Mouse (Mus musculus) limb, embryonic 13.5 days (tissue): ENCODE data around the gene Lbhd1. TPM values are rescaled to one million over a fixed set of nuclear protein-coding genes. Genes with fewer than 3 reads are reported as not detected.
"Not testable (repeated sequence)": the region's sequence is repeated elsewhere in the genome, so short reads cannot be mapped to it uniquely, and the experiment has no call there.

ENCODE experiments used
- ATAC-seq: fragments of 200-750 bp; cut with Nextera tagmentation; 2 replicates; pipeline ENCODE4 v1.8.0; 2017; ENCODE audit warnings: low read depth, moderate number of reproducible peaks, moderate TSS enrichment; ENCODE audit not compliant: low FRiP score
- H3K27ac ChIP-seq: fragments of 300-500 bp; sonication (generic); 2 replicates; pipeline ENCODE4 v1.5.1; 2015; ENCODE audit warnings: inconsistent platforms, mild to moderate bottlenecking, moderate library complexity
- H3K27me3 ChIP-seq: fragments of 300-500 bp; sonication (generic); 2 replicates; pipeline ENCODE4 v1.6.1; 2015; ENCODE audit warnings: mild to moderate bottlenecking, inconsistent platforms
- H3K36me3 ChIP-seq: fragments of 300-500 bp; sonication (generic); 2 replicates; pipeline ENCODE4 v1.6.1; 2015; ENCODE audit warnings: inconsistent platforms, mild to moderate bottlenecking, moderate library complexity
- H3K4me1 ChIP-seq: fragments of 300-500 bp; sonication (generic); 2 replicates; pipeline ENCODE4 v1.6.1; 2015; ENCODE audit warnings: inconsistent platforms
- H3K4me2 ChIP-seq: fragments of 300-500 bp; sonication (generic); replicated peaks from 2 replicates; pipeline ENCODE4 v1.6.1; 2015; ENCODE audit warnings: inconsistent platforms, mild to moderate bottlenecking, moderate library complexity
- H3K4me3 ChIP-seq: fragments of 300-500 bp; sonication (generic); 2 replicates; pipeline ENCODE4 v1.5.1; 2015; ENCODE audit warnings: moderate library complexity, mild to moderate bottlenecking, inconsistent platforms
- H3K9ac ChIP-seq: fragments of 300-500 bp; sonication (generic); 2 replicates; pipeline ENCODE4 v1.6.1; 2015; ENCODE audit warnings: mild to moderate bottlenecking, inconsistent platforms
- H3K9me3 ChIP-seq: fragments of 300-500 bp; sonication (generic); 2 replicates; pipeline ENCODE4 v1.6.1; 2016; ENCODE audit warnings: inconsistent platforms
- WGBS: fragments of 180-500 bp; shearing (Covaris S2); methylation state at CpG from one replicate; pipeline ENCODE4 v1.1.7; 2015; 5-methylcytosine and 5-hydroxymethylcytosine counted together
- polyA plus RNA-seq: library from polyadenylated mRNA; unstranded; fragments of >200 nt; fragmentation: Nextera tagmentation; extraction: Ambion mirVana; gene quantifications from 2 replicates; pipeline ENCODE4 v1.2.1, GENCODE M21; 2015

Lbhd1 gene
- polyA plus RNA-seq, 1 experiment from 2014 or later, result 93.0 TPM

DNA sequence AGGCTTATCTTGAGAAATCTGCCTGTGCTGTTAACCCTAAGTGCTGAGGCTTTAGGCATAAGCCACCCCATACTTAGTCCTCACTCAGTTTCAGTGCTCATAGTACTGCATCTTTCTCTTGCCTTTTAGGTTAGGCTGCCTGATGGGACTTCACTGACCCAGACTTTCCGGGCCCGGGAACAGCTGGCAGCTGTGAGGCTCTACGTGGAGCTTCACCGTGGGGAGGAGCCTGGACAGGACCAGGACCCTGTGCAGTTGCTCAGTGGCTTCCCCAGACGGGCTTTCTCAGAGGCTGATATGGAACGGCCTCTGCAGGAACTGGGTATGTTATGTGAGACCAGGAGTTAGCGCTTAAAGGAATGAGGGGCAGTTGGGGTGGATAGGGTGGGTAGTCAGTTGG lies 8.5 kb upstream of the Lbhd1 start:
- 91% methylated on average over 7 of the region's 7 CpGs for WGBS
- H3K9me3 ChIP-seq, result no peaks in the 10 kb centered on the region
- H3K9ac ChIP-seq, result no peak overlapping the region
- no peaks in the 10 kb centered on the region for H3K27me3 ChIP-seq
- no peak for ATAC-seq
- peaks cover 17% of the 10 kb centered on the region for H3K4me1 ChIP-seq
- no peak overlapping the region for H3K4me3 ChIP-seq
- H3K27ac ChIP-seq, result no peak overlapping the region
- H3K4me2 ChIP-seq, result no peak overlapping the region
- H3K36me3 ChIP-seq, result peaks cover 56% of the 10 kb centered on the region

DNA sequence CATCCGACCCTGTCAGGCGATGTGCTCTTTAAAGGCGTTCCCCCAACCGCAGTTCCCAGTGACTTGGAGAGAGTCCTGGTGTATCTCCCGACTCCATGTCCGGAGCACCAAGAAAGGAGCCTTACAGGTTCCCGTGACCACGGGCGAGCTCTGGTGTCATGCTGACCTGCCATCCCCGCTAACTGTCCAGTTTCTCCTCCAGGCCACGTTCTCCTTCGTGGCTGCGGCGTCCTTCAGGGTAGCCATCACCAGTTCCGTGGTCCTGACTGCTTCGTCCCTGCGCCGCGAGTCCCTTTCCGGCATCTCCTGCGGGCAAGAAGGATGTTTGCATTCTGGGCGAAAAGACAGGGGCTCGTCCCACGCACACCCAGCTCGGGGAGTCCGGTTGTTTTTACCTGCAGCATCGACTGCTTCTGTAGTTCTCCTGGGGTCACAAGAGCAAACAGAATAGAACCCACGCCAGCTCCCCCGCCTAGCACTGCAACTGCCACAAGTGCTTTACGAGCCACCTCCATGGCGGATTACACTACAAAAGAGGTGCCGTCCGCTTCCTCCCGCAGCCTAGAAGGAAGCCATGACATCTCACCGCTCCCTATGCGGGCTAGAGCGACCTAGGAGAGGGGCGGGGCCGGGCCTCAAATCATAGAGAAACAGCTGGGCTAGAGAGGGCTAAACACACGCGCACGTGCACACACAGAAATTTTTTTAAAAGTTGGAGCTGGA lies 3.1 kb upstream of the Lbhd1 start, which contains the start of gene Uqcc3:
Gene Uqcc3, minus strand, starts transcription at position 613 of the 723 bp plus-strand sequence.
- Histone ChIP-seq H3K9me3 (no peaks in the 10 kb centered on the region), H3K36me3 (peaks cover 30% of the 10 kb centered on the region), H3K4me2 (peak within 1 kb of the TSS; percentile 86), H3K4me3 (peak within 1 kb of the TSS; percentile 89), H3K9ac (peak within 1 kb of the TSS; percentile 92), H3K27me3 (no peaks in the 10 kb centered on the region), H3K27ac (peak within 1 kb of the TSS; percentile 81), H3K4me1 (peaks cover 9% of the 10 kb centered on the region)
- peak; percentile 97 for ATAC-seq
- WGBS, result under 1% methylated on average over 42 of the region's 42 CpGs

DNA sequence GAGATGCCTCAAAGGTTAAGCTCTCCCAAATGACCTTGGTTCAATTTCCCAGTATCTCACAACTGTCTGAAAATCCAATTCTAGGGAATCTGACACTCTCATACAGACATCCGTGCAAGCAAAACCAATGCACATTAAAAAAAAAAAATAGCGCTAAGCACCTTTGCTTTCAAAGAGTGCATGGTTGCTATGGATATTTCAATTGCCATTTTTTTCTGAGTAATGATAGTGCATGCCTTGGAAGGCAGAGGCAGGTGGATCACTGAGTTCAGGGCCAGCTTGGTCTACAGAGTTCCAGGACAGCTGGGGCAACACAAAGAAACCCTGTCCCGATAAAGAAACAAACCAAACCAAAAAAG lies 2.5 kb upstream of the Lbhd1 start:
- peaks cover 9% of the 10 kb centered on the region for H3K4me1 ChIP-seq
- H3K9me3 ChIP-seq, result no peaks in the 10 kb centered on the region
- peak overlapping the region; percentile 86 for H3K4me2 ChIP-seq
- H3K9ac ChIP-seq, result peak overlapping the region; percentile 92
- H3K27me3 ChIP-seq, result no peaks in the 10 kb centered on the region
- H3K4me3 ChIP-seq, result peak overlapping the region; percentile 89
- 19% methylated on average over 3 of the region's 3 CpGs for WGBS
- no peak overlapping the region; the same call in 1 of the 2 replicates for H3K27ac ChIP-seq
- no peak for ATAC-seq
- peaks cover 25% of the 10 kb centered on the region for H3K36me3 ChIP-seq

DNA sequence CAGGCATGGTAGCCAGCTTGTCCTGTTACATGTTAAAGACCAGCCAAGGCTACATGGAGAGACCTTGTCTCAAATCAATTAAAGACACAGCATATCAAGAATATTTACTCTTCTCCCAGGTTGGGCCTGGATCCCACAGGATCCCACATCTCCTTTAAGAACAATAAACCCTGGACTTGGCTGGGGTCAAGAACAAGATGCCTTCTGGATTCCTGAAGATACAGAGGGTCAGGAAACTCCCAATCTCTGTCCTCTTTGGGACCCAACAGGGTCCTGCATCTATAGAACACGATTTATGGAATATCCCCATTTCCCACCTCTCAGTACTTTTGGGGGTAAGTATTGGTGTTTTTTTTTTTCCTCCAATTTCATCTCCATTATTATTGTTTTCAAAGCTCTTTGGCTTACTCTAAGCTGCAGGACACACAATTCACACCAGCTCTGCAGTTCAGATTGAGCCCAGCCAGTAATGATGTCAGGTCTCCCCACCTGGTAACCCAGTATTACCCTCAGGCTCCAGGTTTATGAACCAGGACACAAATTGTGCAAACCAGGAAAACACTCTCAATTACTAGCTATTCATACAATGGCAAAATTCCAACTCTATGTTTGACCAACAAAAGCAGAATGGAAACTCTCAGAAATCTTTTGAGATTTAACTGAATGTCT lies 3.5 kb downstream of the Lbhd1 start:
- WGBS, result 52% methylated on average over 1 of the region's 1 CpGs
- H3K4me3 ChIP-seq, result peak overlapping the region; percentile 70
- H3K9ac ChIP-seq, result peak overlapping the region; percentile 93
- ATAC-seq, result no peak
- peaks cover 17% of the 10 kb centered on the region for H3K4me1 ChIP-seq
- H3K27ac ChIP-seq, result peak overlapping the region; percentile 88; the same call in 1 of the 2 replicates
- no peaks in the 10 kb centered on the region for H3K9me3 ChIP-seq
- peaks cover 14% of the 10 kb centered on the region for H3K36me3 ChIP-seq
- H3K4me2 ChIP-seq, result peak overlapping the region; percentile 66
- H3K27me3 ChIP-seq, result no peaks in the 10 kb centered on the region

DNA sequence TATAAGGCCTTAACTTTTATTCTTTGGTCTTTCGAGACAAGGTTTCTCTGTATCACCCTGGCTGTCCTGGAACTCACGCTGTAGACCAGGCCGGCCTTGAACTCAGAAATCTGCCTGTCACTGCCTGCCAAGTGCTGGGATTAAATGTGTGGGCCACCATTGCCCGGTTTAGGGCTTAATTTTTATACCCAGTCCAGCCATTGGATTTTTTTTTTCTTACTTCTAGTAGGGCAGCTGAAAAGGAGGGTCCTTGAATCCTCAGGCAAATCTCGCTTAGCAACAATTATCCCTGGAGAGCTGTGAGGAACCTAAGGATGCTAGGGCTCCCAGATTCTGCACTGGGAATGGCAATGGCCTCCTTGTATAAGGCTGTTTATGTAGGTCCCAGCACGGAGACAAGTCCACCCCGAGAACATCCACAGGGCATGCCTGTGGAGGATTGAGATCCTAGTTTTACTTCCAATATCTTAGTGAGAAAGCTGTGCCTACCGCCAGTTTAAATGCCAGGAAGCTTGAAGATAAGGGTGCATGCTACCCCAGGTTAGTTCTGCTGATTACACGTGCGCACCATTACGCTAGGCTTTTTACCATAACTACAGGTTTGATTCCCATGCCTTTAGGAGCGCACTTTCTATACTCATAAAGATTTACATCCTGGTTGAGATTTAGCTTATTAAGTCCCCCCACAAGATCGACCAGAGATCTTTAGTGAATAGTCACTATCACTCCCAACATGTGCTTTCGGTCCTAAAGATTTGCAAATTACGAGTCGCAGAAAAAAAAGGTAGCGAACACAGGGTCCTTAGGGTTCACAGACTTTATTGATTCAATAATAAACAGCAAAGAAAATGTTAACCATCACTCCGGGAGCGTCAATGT lies 4.3 kb downstream of the Lbhd1 start:
- Histone ChIP-seq H3K27ac (peak overlapping the region; percentile 88), H3K9ac (peak overlapping the region; percentile 93), H3K4me1 (peaks cover 17% of the 10 kb centered on the region), H3K4me3 (peak overlapping the region; percentile 70), H3K36me3 (peaks cover 14% of the 10 kb centered on the region), H3K27me3 (no peaks in the 10 kb centered on the region), H3K4me2 (peak overlapping the region; percentile 66), H3K9me3 (no peaks in the 10 kb centered on the region)
- WGBS, result 11% methylated on average over 19 of the region's 19 CpGs
- no peak for ATAC-seq

DNA sequence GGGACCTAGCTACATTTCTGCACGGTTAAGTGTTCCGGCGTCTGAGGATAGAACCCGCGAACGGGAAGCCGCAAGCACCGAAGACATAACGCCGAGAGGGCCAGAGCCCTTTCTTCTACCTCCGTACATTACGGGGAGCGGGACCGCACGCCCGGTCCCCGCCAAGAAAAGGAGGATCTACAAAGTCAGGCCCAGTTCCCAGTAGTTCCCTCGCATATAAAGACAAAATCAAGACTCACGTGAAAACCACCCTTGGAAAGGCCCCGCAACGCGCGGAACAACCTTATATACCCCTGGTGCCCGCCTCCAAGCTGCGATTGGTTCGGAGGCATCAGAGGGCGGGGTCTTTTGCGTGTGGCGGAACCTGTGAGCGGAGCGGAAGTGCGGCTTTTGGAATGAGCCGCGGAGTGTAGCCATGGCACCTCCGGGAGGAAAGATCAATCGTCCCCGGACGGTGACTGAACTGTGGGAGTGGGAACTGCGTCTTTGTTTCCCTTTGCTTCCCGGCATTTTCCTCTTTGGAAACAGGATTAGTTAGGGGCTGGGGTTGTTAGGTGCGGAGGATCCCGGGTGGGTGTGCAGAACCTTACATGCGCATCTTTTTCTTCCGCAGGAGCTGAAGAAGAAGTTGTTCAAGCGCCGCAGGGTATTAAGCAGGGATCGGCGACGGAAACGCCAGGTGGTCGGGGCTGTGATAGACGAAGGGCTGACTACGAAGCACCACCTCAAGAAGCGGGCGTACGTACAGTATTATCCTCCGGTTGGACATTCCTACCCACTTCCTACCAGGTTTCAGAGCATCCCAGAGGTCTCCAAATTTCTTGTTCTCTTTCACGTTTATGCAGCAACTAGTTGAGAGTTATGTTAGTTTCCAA lies 5.2 kb downstream of the Lbhd1 start, which contains the start of the genes 1810009A15Rik and Gm49416:
Gene 1810009A15Rik, plus strand, starts transcription at position 343 of the 875 bp plus-strand sequence.
Gene Gm49416, plus strand, starts transcription at position 416 of the 875 bp plus-strand sequence.
- Histone ChIP-seq H3K4me2 (peak within 1 kb of the TSS; percentile 66), H3K4me3 (peak within 1 kb of the TSS; percentile 70), H3K9me3 (no peaks in the 10 kb centered on the region), H3K9ac (peak within 1 kb of the TSS; percentile 93), H3K27me3 (no peaks in the 10 kb centered on the region), H3K4me1 (peaks cover 21% of the 10 kb centered on the region), H3K27ac (peak within 1 kb of the TSS; percentile 88), H3K36me3 (peaks cover 14% of the 10 kb centered on the region)
- ATAC-seq, result peak; percentile 95
- WGBS, result under 1% methylated on average over 58 of the region's 58 CpGs

DNA sequence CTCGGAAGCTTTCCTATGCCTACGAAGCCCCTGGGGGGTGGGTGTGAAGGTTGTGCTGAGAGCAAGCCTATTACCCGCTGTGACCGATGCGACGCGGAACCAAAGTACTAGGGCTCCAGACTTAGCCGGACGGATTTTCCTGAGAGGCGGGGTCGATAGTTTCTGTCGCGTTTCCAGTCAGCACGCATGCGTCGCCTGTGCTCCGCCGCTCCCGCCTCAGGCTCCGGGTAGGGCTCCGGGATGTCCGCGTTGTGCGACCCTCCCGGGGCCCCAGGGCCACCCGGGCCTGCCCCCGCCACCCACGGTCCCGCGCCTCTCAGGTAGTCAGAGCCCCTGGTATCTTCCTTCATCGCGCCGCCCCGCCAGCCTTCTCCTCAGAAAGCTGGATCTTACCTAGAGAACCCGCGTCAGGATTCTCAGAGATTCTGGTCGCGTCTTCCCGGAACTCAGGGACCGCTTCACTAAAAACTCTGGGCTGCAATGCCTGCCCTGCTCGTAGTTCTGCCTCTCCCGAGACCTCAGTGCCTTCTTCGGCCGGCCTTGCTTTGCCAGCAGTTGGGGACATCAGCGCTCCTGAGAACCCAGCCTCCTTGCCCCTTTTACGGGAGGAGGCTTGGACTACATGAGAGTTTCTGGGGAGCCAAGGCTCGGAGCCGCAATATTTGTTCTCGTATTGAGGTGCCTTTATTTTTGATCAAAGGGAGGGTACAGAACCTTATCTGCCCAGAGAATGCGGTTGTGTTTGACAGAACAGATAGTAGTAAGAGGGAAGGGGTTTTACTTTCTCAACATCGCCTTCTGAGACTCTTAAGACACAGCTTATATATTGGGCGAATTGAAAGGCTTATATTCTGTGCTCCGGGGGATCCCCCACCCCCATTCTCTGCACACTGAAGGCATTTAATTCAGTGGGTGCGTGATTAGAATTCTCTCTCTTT lies 9.6 kb downstream of the Lbhd1 start, which contains the start of gene Ints5:
Gene Ints5, plus strand, starts transcription at position 177 of the 938 bp plus-strand sequence.
- H3K9me3 ChIP-seq, result no peaks in the 10 kb centered on the region
- peak within 1 kb of the TSS; percentile 88 for H3K4me2 ChIP-seq
- WGBS, result 2% methylated on average over 54 of the region's 54 CpGs
- H3K4me3 ChIP-seq, result peak within 1 kb of the TSS; percentile 88
- no peaks in the 10 kb centered on the region for H3K27me3 ChIP-seq
- peaks cover 40% of the 10 kb centered on the region for H3K36me3 ChIP-seq
- ATAC-seq, result peak; percentile 60
- H3K4me1 ChIP-seq, result peaks cover 35% of the 10 kb centered on the region
- H3K27ac ChIP-seq, result peak within 1 kb of the TSS; percentile 79
- H3K9ac ChIP-seq, result peak within 1 kb of the TSS; percentile 94

DNA sequence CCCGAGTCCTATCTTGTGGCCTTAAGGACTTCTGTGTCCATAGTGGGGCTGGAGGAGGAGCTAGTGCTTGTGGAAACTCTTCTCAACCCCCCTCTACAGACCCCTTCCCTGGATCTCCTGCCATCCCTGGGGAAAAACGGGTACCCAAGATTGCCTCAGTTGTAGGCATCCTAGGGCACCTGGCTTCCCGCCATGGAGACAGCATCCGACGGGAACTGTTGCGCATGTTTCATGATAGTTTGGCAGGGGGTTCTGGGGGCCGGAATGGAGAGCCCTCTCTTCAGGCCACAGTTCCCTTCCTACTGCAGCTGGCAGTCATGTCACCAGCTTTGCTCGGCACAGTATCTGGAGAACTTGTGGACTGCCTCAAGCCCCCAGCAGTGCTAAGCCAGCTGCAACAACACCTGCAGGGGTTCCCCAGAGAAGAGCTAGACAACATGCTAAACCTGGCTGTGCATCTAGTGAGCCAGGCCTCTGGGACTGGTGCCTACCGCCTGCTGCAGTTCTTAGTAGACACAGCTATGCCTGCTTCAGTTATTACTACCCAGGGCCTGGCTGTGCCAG lies 11.9 kb downstream of the Lbhd1 start:
- H3K9me3 ChIP-seq, result no peaks in the 10 kb centered on the region
- ATAC-seq, result no peak
- WGBS, result 91% methylated on average over 9 of the region's 9 CpGs
- peak overlapping the region; percentile 25; the same call in 1 of the 2 replicates for H3K9ac ChIP-seq
- H3K4me3 ChIP-seq, result no peak overlapping the region
- no peaks in the 10 kb centered on the region for H3K27me3 ChIP-seq
- no peak overlapping the region for H3K4me2 ChIP-seq
- no peak overlapping the region for H3K27ac ChIP-seq
- peaks cover 37% of the 10 kb centered on the region for H3K36me3 ChIP-seq
- H3K4me1 ChIP-seq, result peaks cover 45% of the 10 kb centered on the region

DNA sequence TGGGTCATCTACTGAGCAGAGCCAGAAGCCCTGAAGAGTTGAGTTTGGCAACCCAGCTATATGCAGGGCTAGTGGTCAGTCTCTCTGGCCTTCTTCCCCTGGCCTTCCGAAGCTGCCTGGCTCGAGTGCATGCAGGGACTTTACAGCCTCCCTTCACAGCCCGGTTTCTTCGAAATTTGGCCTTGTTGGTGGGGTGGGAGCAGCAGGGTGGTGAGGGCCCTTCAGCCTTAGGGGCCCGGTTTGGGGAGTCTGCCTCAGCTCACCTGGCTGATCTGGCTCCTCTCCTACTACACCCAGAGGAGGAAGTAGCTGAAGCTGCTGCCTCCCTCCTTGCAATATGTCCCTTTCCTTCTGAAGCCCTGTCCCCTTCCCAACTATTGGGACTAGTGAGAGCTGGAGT lies 12.7 kb downstream of the Lbhd1 start:
- H3K27me3 ChIP-seq, H3K4me2 ChIP-seq, ATAC-seq, H3K9me3 ChIP-seq, H3K4me3 ChIP-seq, H3K27ac ChIP-seq: not testable (repeated sequence)
- Histone ChIP-seq H3K36me3 (peaks cover 31% of the 10 kb centered on the region), H3K9ac (peak overlapping the region; percentile 72; the same call in 1 of the 2 replicates), H3K4me1 (peaks cover 45% of the 10 kb centered on the region)
- WGBS, result 79% methylated on average over 5 of the region's 5 CpGs
